Mouse (Mus musculus): ENCODE results near the gene Shd. TPM values are rescaled to one million over a fixed set of nuclear protein-coding genes. Genes with fewer than 3 reads are reported as not detected.
A peak's percentile ranks its signal among the peaks of the same experiment; 100 is the strongest.

Gene Shd
- polyA plus RNA-seq, 1 experiment: 1.6 TPM

DNA sequence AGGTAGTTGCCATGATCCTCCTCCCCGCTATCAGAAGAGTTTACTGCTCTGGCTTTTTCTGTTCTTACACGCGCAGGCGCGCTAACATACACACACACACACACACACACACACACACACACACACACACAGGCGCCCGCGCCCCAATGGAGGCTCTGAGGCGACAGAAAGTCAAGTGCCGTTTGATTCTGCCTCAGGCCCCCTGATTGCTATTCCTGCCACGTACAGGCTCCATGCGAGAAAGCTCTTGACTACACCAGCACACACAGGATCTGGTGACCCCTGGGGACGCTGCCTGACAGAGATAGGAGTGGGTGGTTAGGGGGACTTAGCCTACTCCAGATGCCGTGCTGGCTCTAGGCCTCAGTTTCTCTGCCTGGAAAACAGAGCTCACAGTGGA, 707 bp upstream of the Shd start:
- TF ChIP-seq POLR2A (IDR thresholded peaks at IDR 0.05; ENCODE audit: borderline replicate concordance, extremely low read depth, low read depth, low read length) (no peak), CTCF (IDR thresholded peaks at IDR 0.05; ENCODE audit: insufficient read depth, low read length) (no peak)
- WGBS: 45% methylated on average over 14 of the region's 14 CpGs
- Histone ChIP-seq H3K4me1 (ENCODE audit: control insufficient read depth, insufficient read depth, low read length) (no peaks in the 10 kb centered on the region; the same call in 1 of the 2 replicates), H3K4me3 (replicated peaks; ENCODE audit: extremely low read depth, low read depth, low read length) (no peak overlapping the region)
- DNase-seq: no peak

DNA sequence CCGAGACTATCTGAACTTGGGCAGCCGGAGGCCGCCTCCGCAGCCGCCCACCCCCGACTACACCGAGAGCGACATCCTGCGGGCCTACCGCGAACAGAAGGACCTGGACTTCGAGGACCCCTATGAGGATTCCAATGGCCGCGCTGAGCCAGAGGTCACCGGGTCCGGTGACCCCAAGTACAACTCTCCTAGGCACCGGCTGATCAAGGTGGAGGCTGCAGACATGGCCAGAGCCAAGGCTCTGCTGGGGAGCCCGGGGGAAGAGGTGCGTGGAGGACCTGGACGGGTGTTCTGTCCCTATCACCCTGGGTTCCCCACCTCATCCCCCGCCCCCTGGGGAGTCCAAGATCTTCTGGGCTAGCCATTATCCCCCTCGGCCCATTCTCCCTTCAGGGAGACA, 1.2 kb downstream of the Shd start:
- TF ChIP-seq POLR2A (IDR thresholded peaks at IDR 0.05; ENCODE audit: borderline replicate concordance, extremely low read depth, low read depth, low read length) (no peak), CTCF (IDR thresholded peaks at IDR 0.05; ENCODE audit: insufficient read depth, low read length) (no peak)
- Histone ChIP-seq H3K4me1 (ENCODE audit: control insufficient read depth, insufficient read depth, low read length) (peaks cover under 1% of the 10 kb centered on the region; the same call in 1 of the 2 replicates), H3K4me3 (replicated peaks; ENCODE audit: extremely low read depth, low read depth, low read length) (no peak overlapping the region)
- 40% methylated on average over 22 of the region's 22 CpGs for WGBS
- DNase-seq: no peak

DNA sequence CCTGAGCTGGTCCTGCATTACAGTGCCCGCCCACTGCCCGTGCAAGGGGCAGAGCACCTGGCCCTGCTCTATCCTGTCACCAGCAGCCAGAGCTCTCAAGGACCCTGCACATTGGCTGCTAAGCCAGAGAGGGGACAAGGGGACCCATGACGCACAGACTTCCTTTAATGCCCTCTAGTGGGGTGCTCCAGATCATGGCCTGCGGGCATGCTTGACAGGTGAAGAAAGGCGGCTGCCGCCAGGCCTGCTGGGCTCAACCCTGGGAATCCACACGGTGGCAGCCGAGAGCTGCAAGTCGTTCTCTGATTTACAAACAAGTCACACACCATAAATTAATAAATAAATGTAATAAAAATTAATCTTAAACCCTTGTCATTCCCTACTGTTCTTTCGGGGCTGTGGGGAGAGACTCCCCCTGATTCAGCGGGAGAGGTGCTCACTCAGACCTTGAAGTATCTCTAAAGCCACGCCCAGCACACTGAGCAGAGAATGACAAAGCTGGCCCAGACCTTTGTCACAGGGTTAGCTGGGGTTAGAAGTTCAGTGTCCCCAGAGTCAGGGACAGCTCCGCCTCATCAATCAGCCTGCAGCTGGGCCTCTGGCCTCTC, 6.1 kb downstream of the Shd start:
- 14% methylated on average over 13 of the region's 13 CpGs for WGBS
- Histone ChIP-seq H3K4me3 (replicated peaks; ENCODE audit: extremely low read depth, low read depth, low read length) (no peak overlapping the region), H3K4me1 (ENCODE audit: control insufficient read depth, insufficient read depth, low read length) (0 out of 2 replicates have a peak, but pooled peaks cover 3% of the 10 kb centered on the region)
- TF ChIP-seq POLR2A (IDR thresholded peaks at IDR 0.05; ENCODE audit: borderline replicate concordance, extremely low read depth, low read depth, low read length) (no peak), CTCF (IDR thresholded peaks at IDR 0.05; ENCODE audit: insufficient read depth, low read length) (peak; percentile 79)
- peak; percentile 78 for DNase-seq

DNA sequence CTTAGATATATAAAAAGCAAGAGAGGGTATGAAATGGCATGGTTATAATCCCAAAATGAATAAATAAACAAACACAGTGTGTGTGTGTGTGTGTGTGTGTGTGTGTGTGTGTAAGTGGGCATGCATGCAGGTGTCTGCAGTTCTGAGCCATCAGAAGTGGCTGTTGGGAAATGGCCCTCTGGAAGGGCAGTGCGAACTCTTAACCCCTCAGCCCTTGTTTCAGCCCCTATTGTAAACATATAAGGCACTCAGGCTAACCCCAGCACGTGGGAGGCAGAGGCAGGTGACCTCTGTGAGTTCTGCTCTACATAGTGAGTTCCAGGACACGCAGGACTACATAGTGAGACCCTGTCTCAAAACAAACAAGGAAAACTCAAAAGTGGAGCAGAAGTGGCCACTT, 7.0 kb downstream of the Shd start:
- 41% methylated on average over 3 of the region's 3 CpGs for WGBS
- H3K4me1 ChIP-seq (ENCODE audit: control insufficient read depth, insufficient read depth, low read length): 0 out of 2 replicates have a peak, but pooled peaks cover 3% of the 10 kb centered on the region
- H3K4me3 ChIP-seq (replicated peaks; ENCODE audit: extremely low read depth, low read depth, low read length): no peak overlapping the region
- no peak for TF ChIP-seq CTCF (IDR thresholded peaks at IDR 0.05; ENCODE audit: insufficient read depth, low read length)
- no peak for TF ChIP-seq POLR2A (IDR thresholded peaks at IDR 0.05; ENCODE audit: borderline replicate concordance, extremely low read depth, low read depth, low read length)
- no peak for DNase-seq

DNA sequence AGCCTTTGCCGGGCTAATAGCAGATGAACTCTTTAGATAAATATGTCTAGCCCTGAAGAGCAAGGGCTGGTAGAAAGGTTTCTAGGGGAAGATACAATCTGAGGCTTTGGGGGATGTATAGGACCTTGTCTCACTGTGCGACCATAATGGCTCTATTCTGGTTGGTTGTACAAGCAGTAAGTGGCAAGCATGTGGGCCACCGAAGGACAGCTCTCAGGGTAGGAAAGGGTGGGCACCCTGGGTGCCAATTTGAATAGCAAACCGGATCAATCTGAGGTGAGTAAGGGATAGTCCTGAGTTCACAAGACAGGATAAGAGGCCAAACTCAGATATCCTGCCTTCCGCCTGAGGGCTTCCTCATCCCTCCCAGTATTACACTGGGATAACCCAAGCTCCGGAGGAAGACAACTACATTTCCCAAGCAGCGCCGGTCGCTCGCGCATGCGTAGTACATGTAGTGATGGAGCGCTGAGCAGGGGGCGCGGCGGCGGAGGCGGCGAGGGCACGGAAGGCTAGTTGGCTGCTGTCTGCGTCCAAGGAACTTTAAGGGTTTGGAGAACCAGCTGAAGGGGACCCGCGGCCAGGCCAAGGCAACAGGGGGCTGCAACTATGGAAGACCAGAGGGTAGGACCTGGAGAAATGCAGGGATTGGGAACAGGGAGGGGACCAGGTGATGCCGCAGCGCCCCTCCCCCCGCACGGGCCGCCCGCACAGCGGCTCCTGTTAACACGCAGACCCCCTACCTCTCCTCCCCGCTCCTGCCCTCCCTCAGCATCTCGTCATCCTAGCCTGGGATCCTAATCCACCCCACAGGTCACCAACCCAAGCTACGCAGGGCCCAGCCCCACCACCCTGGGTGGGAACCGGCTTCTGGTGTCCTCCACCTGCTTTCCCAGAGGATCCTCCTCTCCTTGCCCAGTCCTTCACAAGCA, 16.0 kb downstream of the Shd start, which contains the start of gene Fsd1:
Gene Fsd1, plus strand, starts transcription at position 480 of the 932 bp plus-strand sequence.
- Histone ChIP-seq H3K4me1 (ENCODE audit: control insufficient read depth, insufficient read depth, low read length) (no peaks in the 10 kb centered on the region), H3K4me3 (replicated peaks; ENCODE audit: extremely low read depth, low read depth, low read length) (no peak within 1 kb of the TSS)
- DNase-seq: no peak
- 7% methylated on average over 35 of the region's 35 CpGs for WGBS
- TF ChIP-seq CTCF (IDR thresholded peaks at IDR 0.05; ENCODE audit: insufficient read depth, low read length) (no peak), POLR2A (IDR thresholded peaks at IDR 0.05; ENCODE audit: borderline replicate concordance, extremely low read depth, low read depth, low read length) (no peak)

DNA sequence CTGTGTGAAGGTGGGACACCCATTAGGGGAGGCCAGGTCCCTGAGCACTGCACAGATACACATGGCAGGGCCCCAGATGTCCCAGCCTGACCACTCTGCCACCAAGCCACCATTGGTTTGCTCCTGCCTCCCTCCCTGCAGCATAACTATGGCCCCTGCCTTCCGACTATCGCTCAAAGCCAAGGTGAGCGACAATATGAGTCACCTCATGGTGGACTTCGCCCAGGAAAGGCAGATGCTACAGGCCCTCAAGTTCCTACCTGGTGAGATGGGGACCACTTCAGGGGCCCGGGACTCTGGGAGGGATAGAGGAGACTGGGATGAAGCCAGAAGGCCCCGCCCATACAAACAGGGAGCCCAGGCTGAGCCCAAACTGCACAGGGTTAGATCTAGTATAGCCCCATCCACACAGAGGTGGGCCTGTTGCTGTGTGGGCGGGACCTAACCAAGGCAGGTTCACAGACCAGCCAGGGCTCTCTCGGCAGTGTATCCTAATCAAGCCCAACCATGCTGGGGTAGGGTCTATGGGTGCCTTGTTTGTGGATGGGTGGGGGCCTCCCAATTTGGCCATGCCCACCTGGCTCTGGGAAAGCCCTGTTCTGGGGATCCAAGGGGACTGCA, 20.1 kb downstream of the Shd start:
- Histone ChIP-seq H3K4me1 (ENCODE audit: control insufficient read depth, insufficient read depth, low read length) (no peaks in the 10 kb centered on the region), H3K4me3 (replicated peaks; ENCODE audit: extremely low read depth, low read depth, low read length) (no peak overlapping the region)
- no peak for TF ChIP-seq POLR2A (IDR thresholded peaks at IDR 0.05; ENCODE audit: borderline replicate concordance, extremely low read depth, low read depth, low read length)
- no peak for TF ChIP-seq CTCF (IDR thresholded peaks at IDR 0.05; ENCODE audit: insufficient read depth, low read length)
- 78% methylated on average over 8 of the region's 8 CpGs for WGBS
- DNase-seq: no peak

DNA sequence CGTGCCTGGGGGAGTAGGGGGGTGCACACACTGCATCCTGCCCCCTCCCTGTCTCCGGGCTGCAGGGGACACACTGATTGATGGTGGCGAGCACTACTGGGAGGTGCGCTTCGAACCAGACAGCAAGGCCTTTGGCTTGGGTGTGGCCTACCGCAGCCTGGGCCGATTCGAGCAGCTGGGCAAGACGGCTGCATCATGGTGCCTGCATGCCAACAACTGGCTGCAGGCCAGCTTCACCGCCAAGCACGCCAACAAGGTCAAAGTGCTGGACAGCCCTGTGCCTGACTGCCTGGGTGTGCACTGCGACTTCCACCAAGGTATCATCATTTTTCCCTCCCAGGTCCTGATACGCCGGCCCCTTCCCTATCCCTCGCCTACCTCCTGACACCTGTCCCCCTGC, 25.7 kb downstream of the Shd start:
- DNase-seq: no peak
- TF ChIP-seq POLR2A (IDR thresholded peaks at IDR 0.05; ENCODE audit: borderline replicate concordance, extremely low read depth, low read depth, low read length) (no peak), CTCF (IDR thresholded peaks at IDR 0.05; ENCODE audit: insufficient read depth, low read length) (no peak)
- Histone ChIP-seq H3K4me1 (ENCODE audit: control insufficient read depth, insufficient read depth, low read length) (no peaks in the 10 kb centered on the region), H3K4me3 (replicated peaks; ENCODE audit: extremely low read depth, low read depth, low read length) (no peak overlapping the region)
- 80% methylated on average over 15 of the region's 15 CpGs for WGBS

DNA sequence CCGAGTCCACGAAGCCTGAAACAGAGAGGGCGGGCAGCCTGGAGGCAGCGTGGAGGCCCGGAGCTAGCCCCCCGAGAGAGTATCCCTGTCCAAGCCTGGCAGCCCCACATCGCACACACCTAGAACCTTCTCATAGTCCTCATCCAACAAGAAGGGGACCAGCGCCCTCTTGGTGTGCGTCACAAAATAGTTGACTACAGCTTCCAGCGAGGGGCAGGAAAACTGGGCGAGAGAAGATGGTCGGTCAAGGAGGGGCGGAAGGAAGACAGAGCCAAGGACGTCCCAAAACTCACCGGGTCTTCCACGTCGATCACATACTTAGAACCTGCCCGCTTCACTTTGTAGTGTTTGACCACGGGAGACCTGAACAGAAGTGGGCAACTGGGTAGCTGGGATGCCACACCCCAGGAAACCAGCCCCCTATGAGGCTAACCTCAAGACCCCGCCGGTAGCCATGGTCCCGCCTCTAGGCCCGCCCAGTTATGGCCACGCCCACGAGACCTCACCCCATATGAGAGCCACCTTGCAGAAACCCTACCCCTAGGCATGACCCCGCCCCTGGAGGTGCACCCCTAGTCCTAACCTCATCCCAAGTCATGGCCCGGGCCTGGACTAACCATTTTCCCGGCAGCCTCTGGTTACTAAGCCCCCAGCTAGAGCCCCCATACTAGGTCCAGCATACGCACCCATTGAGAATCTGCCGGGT, 29.7 kb downstream of the Shd start:
- WGBS: 37% methylated on average over 30 of the region's 30 CpGs
- TF ChIP-seq CTCF (IDR thresholded peaks at IDR 0.05; ENCODE audit: insufficient read depth, low read length): no peak
- TF ChIP-seq POLR2A (IDR thresholded peaks at IDR 0.05; ENCODE audit: borderline replicate concordance, extremely low read depth, low read depth, low read length): no peak

DNA sequence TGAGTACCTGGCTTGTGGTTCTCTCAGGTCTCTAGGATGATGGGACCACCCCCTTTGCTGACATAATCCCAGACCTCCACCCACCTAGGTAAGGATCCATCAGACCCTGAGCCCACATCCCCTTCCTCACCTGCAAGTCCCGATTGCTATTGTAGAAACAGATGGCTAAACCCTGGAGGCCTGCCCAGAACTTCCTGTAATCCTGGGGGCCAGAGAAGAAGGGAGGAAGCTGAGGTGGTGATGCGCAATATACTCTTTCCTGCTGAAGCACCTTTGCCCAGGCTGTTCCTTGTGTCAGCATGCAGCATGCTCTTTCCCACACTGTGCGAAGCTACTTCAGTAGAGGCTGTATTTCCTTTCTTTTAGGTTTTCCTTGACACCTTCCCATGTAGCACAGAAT, 32.7 kb downstream of the Shd start:
- WGBS: 70% methylated on average over 3 of the region's 3 CpGs
- Histone ChIP-seq H3K4me1 (ENCODE audit: control insufficient read depth, insufficient read depth, low read length) (peaks cover 2% of the 10 kb centered on the region; the same call in 1 of the 2 replicates), H3K4me3 (replicated peaks; ENCODE audit: extremely low read depth, low read depth, low read length) (no peak overlapping the region)
- no peak for TF ChIP-seq CTCF (IDR thresholded peaks at IDR 0.05; ENCODE audit: insufficient read depth, low read length)
- no peak for TF ChIP-seq POLR2A (IDR thresholded peaks at IDR 0.05; ENCODE audit: borderline replicate concordance, extremely low read depth, low read depth, low read length)
- DNase-seq: no peak

More for the DNA sequence above, 29.7 kb downstream of the Shd start:
- no peak for DNase-seq
- Histone ChIP-seq H3K4me1 (ENCODE audit: control insufficient read depth, insufficient read depth, low read length) (no peaks in the 10 kb centered on the region), H3K4me3 (replicated peaks; ENCODE audit: extremely low read depth, low read depth, low read length) (no peak overlapping the region)
